Mouse (Mus musculus): ENCODE measurements around the gene Ugt1a1. TPM values are rescaled to one million over a fixed set of nuclear protein-coding genes. Genes with fewer than 3 reads are reported as not detected.

The Ugt1a1 gene
- total and polyA plus RNA-seq, 3 experiments, result not detected

DNA sequence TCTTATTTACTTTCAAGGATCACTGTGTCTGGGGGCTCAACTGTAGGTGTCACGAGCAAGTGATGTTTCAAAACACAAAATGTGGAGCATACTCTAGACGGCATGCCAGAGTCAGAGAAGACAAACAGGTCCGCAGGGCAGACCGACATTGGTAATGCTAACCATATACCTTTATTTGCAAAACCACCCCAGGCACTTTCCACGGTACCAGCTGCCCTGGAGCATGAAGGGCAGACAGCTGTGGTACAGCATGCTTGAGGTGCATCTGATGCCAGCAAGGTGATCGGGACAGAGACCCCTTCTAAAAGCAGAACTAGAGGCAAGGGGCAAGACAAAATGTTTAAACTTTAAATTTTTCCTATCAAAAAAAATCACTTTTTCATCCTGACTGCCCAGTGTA, 51.2 kb downstream of the Ugt1a1 start:
- peak in 1 of 2 experiments; percentile 36 for DNase-seq
- no peaks in the 10 kb centered on the region for H3K27me3 ChIP-seq (ENCODE audit: control insufficient read depth, insufficient read depth, low read length)
- H3K27ac ChIP-seq, result no peak overlapping the region
- H3K4me3 ChIP-seq, result no peak overlapping the region
- H3K9ac ChIP-seq (ENCODE audit: low read depth, low read length), result no peak overlapping the region
- intact Hi-C loops (cut with DNase I), result no loop called here
- H3K36me3 ChIP-seq (ENCODE audit: control insufficient read depth, insufficient read depth, low read length), result no peaks in the 10 kb centered on the region
- no peaks in the 10 kb centered on the region for H3K79me2 ChIP-seq (replicated peaks; ENCODE audit: control insufficient read depth, insufficient read depth, low read length)
- 77% methylated on average over 6 of the region's 6 CpGs for WGBS
- no peak for TF ChIP-seq POLR2A (IDR thresholded peaks at IDR 0.05; ENCODE audit: insufficient read depth, low read depth, low read length)
- no peak for TF ChIP-seq EP300 (IDR thresholded peaks at IDR 0.05; ENCODE audit: insufficient read depth, low read depth, low read length)
- no peak for TF ChIP-seq CTCF (IDR thresholded peaks at IDR 0.05)
- peaks cover 3% of the 10 kb centered on the region for H3K4me1 ChIP-seq (ENCODE audit: control insufficient read depth, insufficient read depth, low read length)

GRCm38 (mm10) chr1:88263778-88264177, 52.0 kb downstream of the Ugt1a1 start:
- no peaks in the 10 kb centered on the region for H3K79me2 ChIP-seq (replicated peaks; ENCODE audit: control insufficient read depth, insufficient read depth, low read length)
- no peak for TF ChIP-seq POLR2A (IDR thresholded peaks at IDR 0.05; ENCODE audit: insufficient read depth, low read depth, low read length)
- TF ChIP-seq EP300 (IDR thresholded peaks at IDR 0.05; ENCODE audit: insufficient read depth, low read depth, low read length), result no peak
- no peak for TF ChIP-seq CTCF (IDR thresholded peaks at IDR 0.05)

GRCm38 (mm10) chr1:88264237-88264868, 52.6 kb downstream of the Ugt1a1 start:
- Histone ChIP-seq H3K9ac (ENCODE audit: low read depth, low read length) (no peak overlapping the region), H3K4me1 (ENCODE audit: control insufficient read depth, insufficient read depth, low read length) (no peaks in the 10 kb centered on the region), H3K4me3 (no peak overlapping the region), H3K36me3 (ENCODE audit: control insufficient read depth, insufficient read depth, low read length) (no peaks in the 10 kb centered on the region), H3K27ac (no peak overlapping the region), H3K27me3 (ENCODE audit: control insufficient read depth, insufficient read depth, low read length) (no peaks in the 10 kb centered on the region), H3K79me2 (replicated peaks; ENCODE audit: control insufficient read depth, insufficient read depth, low read length) (no peaks in the 10 kb centered on the region)
- TF ChIP-seq POLR2A (IDR thresholded peaks at IDR 0.05; ENCODE audit: insufficient read depth, low read depth, low read length), result no peak
- no peak for TF ChIP-seq CTCF (IDR thresholded peaks at IDR 0.05)
- TF ChIP-seq EP300 (IDR thresholded peaks at IDR 0.05; ENCODE audit: insufficient read depth, low read depth, low read length), result no peak
- intact Hi-C loops (cut with DNase I), result loop anchor here (1.0 kb wide), 1 partner anchor 12 kb away; no protein-coding TSS in a partner anchor
- 80% methylated on average over 7 of the region's 7 CpGs for WGBS
- peak in 1 of 2 experiments; percentile 22 for DNase-seq

More at GRCm38 (mm10) chr1:88263778-88264177, 52.0 kb downstream of the Ugt1a1 start:
- Histone ChIP-seq H3K36me3 (ENCODE audit: control insufficient read depth, insufficient read depth, low read length) (no peaks in the 10 kb centered on the region), H3K27ac (no peak overlapping the region), H3K9ac (ENCODE audit: low read depth, low read length) (no peak overlapping the region), H3K4me3 (no peak overlapping the region), H3K27me3 (ENCODE audit: control insufficient read depth, insufficient read depth, low read length) (no peaks in the 10 kb centered on the region), H3K4me1 (ENCODE audit: control insufficient read depth, insufficient read depth, low read length) (peaks cover 3% of the 10 kb centered on the region)
- peak in 1 of 2 experiments; percentile 36 for DNase-seq
- WGBS, result 93% methylated on average over 5 of the region's 5 CpGs
- intact Hi-C loops (cut with DNase I), result loop anchor here (1.0 kb wide), 1 partner anchor 13 kb away; no protein-coding TSS in a partner anchor

- WGBS, result 60% methylated on average over 4 of the region's 4 CpGs
- intact Hi-C loops (cut with DNase I), result loop anchor here (1.0 kb wide), 1 partner anchor 11 kb away; no protein-coding TSS in a partner anchor
- no peaks in the 10 kb centered on the region for H3K4me1 ChIP-seq (ENCODE audit: control insufficient read depth, insufficient read depth, low read length)
- H3K79me2 ChIP-seq (replicated peaks; ENCODE audit: control insufficient read depth, insufficient read depth, low read length), result no peaks in the 10 kb centered on the region
- H3K9ac ChIP-seq (ENCODE audit: low read depth, low read length), result no peak overlapping the region
- no peak for TF ChIP-seq EP300 (IDR thresholded peaks at IDR 0.05; ENCODE audit: insufficient read depth, low read depth, low read length)
- TF ChIP-seq CTCF (IDR thresholded peaks at IDR 0.05), result no peak
- TF ChIP-seq POLR2A (IDR thresholded peaks at IDR 0.05; ENCODE audit: insufficient read depth, low read depth, low read length), result no peak
- no peaks in the 10 kb centered on the region for H3K36me3 ChIP-seq (ENCODE audit: control insufficient read depth, insufficient read depth, low read length)
- no peak for DNase-seq
- H3K27me3 ChIP-seq (ENCODE audit: control insufficient read depth, insufficient read depth, low read length), result no peaks in the 10 kb centered on the region
- no peak overlapping the region for H3K4me3 ChIP-seq
- H3K27ac ChIP-seq, result no peak overlapping the region
Measured at GRCm38 (mm10) chr1:88264869-88265240, 53.1 kb downstream of the Ugt1a1 start.

GRCm38 (mm10) chr1:88266123-88266522, 54.4 kb downstream of the Ugt1a1 start:
- WGBS, result 87% methylated on average over 13 of the region's 13 CpGs
- Histone ChIP-seq H3K36me3 (ENCODE audit: control insufficient read depth, insufficient read depth, low read length) (no peaks in the 10 kb centered on the region), H3K4me1 (ENCODE audit: control insufficient read depth, insufficient read depth, low read length) (no peaks in the 10 kb centered on the region), H3K27me3 (ENCODE audit: control insufficient read depth, insufficient read depth, low read length) (no peaks in the 10 kb centered on the region), H3K79me2 (replicated peaks; ENCODE audit: control insufficient read depth, insufficient read depth, low read length) (no peaks in the 10 kb centered on the region), H3K4me3 (no peak overlapping the region), H3K9ac (ENCODE audit: low read depth, low read length) (no peak overlapping the region), H3K27ac (no peak overlapping the region)
- DNase-seq, result peak in 1 of 2 experiments; percentile 32
- intact Hi-C loops (cut with DNase I), result no loop called here
- TF ChIP-seq CTCF (IDR thresholded peaks at IDR 0.05), result no peak
- no peak for TF ChIP-seq POLR2A (IDR thresholded peaks at IDR 0.05; ENCODE audit: insufficient read depth, low read depth, low read length)
- TF ChIP-seq EP300 (IDR thresholded peaks at IDR 0.05; ENCODE audit: insufficient read depth, low read depth, low read length), result no peak

DNA sequence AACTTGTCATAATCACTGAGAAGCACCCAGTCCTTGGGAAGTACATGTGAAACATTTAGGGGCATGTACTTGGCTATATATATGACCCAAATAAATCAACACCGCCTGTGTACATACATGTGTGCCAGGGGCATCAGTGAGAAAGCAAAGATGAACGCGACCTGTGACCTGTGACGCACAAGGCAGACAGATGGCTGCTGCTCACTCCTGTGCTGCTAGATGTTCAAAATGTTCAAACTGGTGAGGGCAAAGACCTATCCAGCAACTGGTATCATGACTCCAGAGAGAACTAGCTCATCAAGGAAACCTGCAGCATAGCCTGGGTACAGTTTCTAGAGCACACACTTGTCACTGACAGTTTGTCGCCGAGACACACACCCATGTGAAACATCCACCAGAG, 55.7 kb downstream of the Ugt1a1 start:
- no peaks in the 10 kb centered on the region for H3K4me1 ChIP-seq (ENCODE audit: control insufficient read depth, insufficient read depth, low read length)
- intact Hi-C loops (cut with DNase I), result no loop called here
- TF ChIP-seq EP300 (IDR thresholded peaks at IDR 0.05; ENCODE audit: insufficient read depth, low read depth, low read length) (no peak), POLR2A (IDR thresholded peaks at IDR 0.05; ENCODE audit: insufficient read depth, low read depth, low read length) (no peak), CTCF (IDR thresholded peaks at IDR 0.05) (no peak)
- H3K27me3 ChIP-seq (ENCODE audit: control insufficient read depth, insufficient read depth, low read length), result no peaks in the 10 kb centered on the region
- 92% methylated on average over 6 of the region's 6 CpGs for WGBS
- H3K36me3 ChIP-seq (ENCODE audit: control insufficient read depth, insufficient read depth, low read length), result no peaks in the 10 kb centered on the region
- no peak overlapping the region for H3K4me3 ChIP-seq
- H3K9ac ChIP-seq (ENCODE audit: low read depth, low read length), result no peak overlapping the region
- H3K27ac ChIP-seq, result no peak overlapping the region
- peak in 1 of 2 experiments; percentile 29 for DNase-seq
- no peaks in the 10 kb centered on the region for H3K79me2 ChIP-seq (replicated peaks; ENCODE audit: control insufficient read depth, insufficient read depth, low read length)

Data from heart, adult 2 months (tissue).